In the genomic region with DNA sequence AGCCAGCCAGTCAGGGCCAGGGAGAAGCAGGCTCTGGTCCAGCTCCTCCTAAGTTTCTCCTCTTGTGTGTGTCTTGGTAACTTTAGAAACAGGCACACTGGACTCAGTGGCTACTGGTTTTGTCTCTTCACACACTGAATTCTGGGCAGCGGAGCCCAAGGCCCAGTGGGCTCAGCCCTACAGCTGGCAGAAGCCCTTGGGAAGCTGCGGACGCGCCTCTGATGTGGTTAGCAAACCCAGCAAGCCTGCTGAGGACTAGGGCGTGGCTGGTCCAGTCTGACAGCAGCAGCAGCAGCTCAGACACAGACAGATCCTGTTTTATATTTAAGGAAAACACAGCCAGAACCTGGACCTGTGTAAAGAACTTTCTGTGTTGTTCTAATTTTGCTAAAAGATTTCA, we compare ENCODE assay signal across 20 mouse cellular contexts. TPM values are rescaled to one million over a fixed set of nuclear protein-coding genes. Genes with fewer than 3 reads are reported as not detected.
DNase-seq lines count a peak whose midpoint lies in the region; ATAC-seq and TF ChIP-seq lines count a peak whose summit lies in the region.
"Had no signal": no experiment of that assay in that cellular context is flagged by ENCODE, and none has a peak within 500 bp of the region (broad histone marks: within the 10 kb centered on the region; RNA-seq: fewer than 3 reads in every experiment).

No protein-coding gene starts in this region.

- H3K27ac ChIP-seq in neural tube, embryonic 13.5 days (replicated peaks): 0 out of 2 replicates have a peak overlapping the region, but pooled peaks have one; percentile 2
- 0 out of 2 replicates have a peak overlapping the region, but pooled peaks have one; percentile 28 for H3K27ac ChIP-seq in embryonic facial prominence, embryonic 15.5 days (replicated peaks)
- H3K27ac ChIP-seq in left cerebral cortex, adult 2 months: no peak overlapping the region
- H3K27ac ChIP-seq: forebrain, embryonic 10.5 days; heart, embryonic 10.5 days; hindbrain, embryonic 15.5 days had no signal

- H3K4me1 ChIP-seq in neural tube, embryonic 13.5 days (replicated peaks): peaks cover 12% of the 10 kb centered on the region
- peaks cover 5% of the 10 kb centered on the region; the same call in 1 of the 2 replicates for H3K4me1 ChIP-seq in embryonic facial prominence, embryonic 15.5 days
- H3K4me1 ChIP-seq: hindbrain, embryonic 15.5 days had no signal

- no peak overlapping the region for H3K4me2 ChIP-seq in neural tube, embryonic 13.5 days
- H3K4me2 ChIP-seq in embryonic facial prominence, embryonic 15.5 days (replicated peaks): no peak overlapping the region
- H3K4me2 ChIP-seq: hindbrain, embryonic 15.5 days had no signal

- TF ChIP-seq CTCF in left cerebral cortex, adult 2 months (IDR thresholded peaks at IDR 0.05): no peak

- H3K4me3 ChIP-seq in neural tube, embryonic 13.5 days: no peak overlapping the region
- no peak overlapping the region for H3K4me3 ChIP-seq in embryonic facial prominence, embryonic 15.5 days (replicated peaks)
- H3K4me3 ChIP-seq in left cerebral cortex, adult 2 months: no peak overlapping the region
- H3K4me3 ChIP-seq: forebrain, embryonic 10.5 days; heart, embryonic 10.5 days; hindbrain, embryonic 15.5 days had no signal

- intact Hi-C loops in left cerebral cortex, adult 2 months (cut with DNase I): no loop called here
- intact Hi-C loops in heart, postnatal 25 days (cut with DNase I): no loop called here

- no peaks in the 10 kb centered on the region for H3K27me3 ChIP-seq in neural tube, embryonic 13.5 days
- H3K27me3 ChIP-seq in embryonic facial prominence, embryonic 15.5 days: no peaks in the 10 kb centered on the region
- H3K27me3 ChIP-seq: hindbrain, embryonic 15.5 days had no signal

- WGBS in neural tube, embryonic 13.5 days: 84% methylated on average over 5 of the region's 5 CpGs
- WGBS in embryonic facial prominence, embryonic 15.5 days: 49% methylated on average over 5 of the region's 5 CpGs

- ATAC-seq in neural tube, embryonic 13.5 days (ENCODE audit: low read depth): no peak
- ATAC-seq in embryonic facial prominence, embryonic 15.5 days (ENCODE audit: insufficient number of reproducible peaks, low FRiP score, low TSS enrichment, low read depth): no peak
- ATAC-seq: forebrain, embryonic 14.5 days; intestine, postnatal 0 days had no signal

- H3K36me3 ChIP-seq in neural tube, embryonic 13.5 days: peaks cover 20% of the 10 kb centered on the region; the same call in 1 of the 2 replicates
- peaks cover 20% of the 10 kb centered on the region for H3K36me3 ChIP-seq in embryonic facial prominence, embryonic 15.5 days
- H3K36me3 ChIP-seq: hindbrain, embryonic 15.5 days had no signal

- DNase-seq in cerebellum, adult 9-10 months: peak; percentile 20
- DNase-seq in cerebellum, postnatal 14 days: no peak
- no peak for DNase-seq in neural tube, embryonic 10.5 days (ENCODE audit: extremely low spot score, low spot score)
- no peak for DNase-seq in kidney, adult 8-10 months
- no peak for DNase-seq in left cerebral cortex, adult 2 months (ENCODE audit: extremely low spot score in 1 of 2, low spot score in 2 of 2)
- no peak for DNase-seq in heart, postnatal 25 days (ENCODE audit: low spot score)
- DNase-seq: adrenal gland, adult 8-10 months; adrenal gland, postnatal 36 days; gastrocnemius, postnatal 36 days; heart, adult 11 months; heart, postnatal 10 days; kidney, adult 9 months had no signal

- no peaks in the 10 kb centered on the region for H3K9me3 ChIP-seq in neural tube, embryonic 13.5 days
- H3K9me3 ChIP-seq in embryonic facial prominence, embryonic 15.5 days (replicated peaks): no peaks in the 10 kb centered on the region
- H3K9me3 ChIP-seq: forebrain, embryonic 10.5 days; heart, embryonic 10.5 days; hindbrain, embryonic 15.5 days had no signal

- H3K9ac ChIP-seq in neural tube, embryonic 13.5 days: no peak overlapping the region
- no peak overlapping the region for H3K9ac ChIP-seq in embryonic facial prominence, embryonic 15.5 days
- H3K9ac ChIP-seq: hindbrain, embryonic 15.5 days had no signal

RNA-seq across cellular contexts. Expression of gene Aatk, which starts 44.9 kb away (rescaled TPM):
- polyA plus RNA-seq in neural tube, embryonic 13.5 days (2015; fragmentation: Nextera tagmentation; extraction: Ambion mirVana): 28.2 and 34.2 TPM in 2 replicates
- 7.5 and 7.8 TPM in 2 replicates for polyA plus RNA-seq in embryonic facial prominence, embryonic 15.5 days (2015; fragmentation: Nextera tagmentation; extraction: Ambion mirVana)
- total RNA-seq in left cerebral cortex, adult 2 months (2021): 100 to 1,000 TPM; 193 to 203 TPM
- 1 to 10 TPM; 4.3 to 4.7 TPM for total RNA-seq in heart, postnatal 25 days (2021)
- polyA plus RNA-seq: C2C12 had no signal

RNA-seq across cellular contexts. Expression of gene Baiap2, which starts 59.5 kb away (rescaled TPM):
- polyA plus RNA-seq in neural tube, embryonic 13.5 days (2015; fragmentation: Nextera tagmentation; extraction: Ambion mirVana): 11.1 and 12.7 TPM in 2 replicates
- polyA plus RNA-seq in embryonic facial prominence, embryonic 15.5 days (2015; fragmentation: Nextera tagmentation; extraction: Ambion mirVana): 36.8 and 42.0 TPM in 2 replicates
- 100 to 1,000 TPM; 249 to 287 TPM for total RNA-seq in left cerebral cortex, adult 2 months (2021)
- 1 to 10 TPM; 7.1 to 8.0 TPM for total RNA-seq in heart, postnatal 25 days (2021)

Comparison
In these comparisons a context has a peak if more than half of its experiments do, and no peak if none do; other contexts are left out.
1. RNA of gene Aatk, which starts 44.9 kb away (total RNA-seq): 193 to 203 TPM in left cerebral cortex, adult 2 months; 4.3 to 4.7 TPM in heart, postnatal 25 days; every median in the first group is over 10 times any median in the second.
2. RNA of gene Baiap2, which starts 59.5 kb away (total RNA-seq): 249 to 287 TPM in left cerebral cortex, adult 2 months; 7.1 to 8.0 TPM in heart, postnatal 25 days; every median in the first group is over 10 times any median in the second.